Comparison of ENCODE assay signal across 29 mouse cellular contexts in the genomic region with DNA sequence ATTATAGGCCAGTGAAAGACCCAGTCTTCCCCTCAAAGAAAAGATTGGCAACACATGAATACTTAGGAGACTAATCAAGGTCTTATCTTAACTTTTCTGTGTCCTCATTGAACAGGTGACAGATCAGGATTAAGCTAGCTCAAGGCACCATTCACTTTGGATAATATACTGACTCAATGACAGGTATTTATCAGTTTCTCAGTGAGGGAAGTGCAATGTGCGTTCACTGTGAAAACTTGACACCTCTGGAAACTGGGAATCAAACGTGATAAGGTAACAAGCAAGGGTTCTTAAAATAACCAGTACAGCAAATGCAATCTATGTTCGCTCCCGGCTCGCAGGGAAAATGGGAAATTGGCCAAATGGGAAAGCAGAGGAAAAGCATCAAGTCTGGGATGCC. TPM values are rescaled to one million over a fixed set of nuclear protein-coding genes. Genes with fewer than 3 reads are reported as not detected.
DNase-seq lines count a peak whose midpoint lies in the region; ATAC-seq lines count a peak whose summit lies in the region.
"Had no signal": no experiment of that assay in that cellular context is flagged by ENCODE, and none has a peak within 500 bp of the region (broad histone marks: within the 10 kb centered on the region; RNA-seq: fewer than 3 reads in every experiment).

No protein-coding gene starts in this region.

- peak; percentile 70 for DNase-seq in heart, adult 11 months
- DNase-seq in heart, adult 8-10 months (ENCODE audit: low spot score), result no peak
- DNase-seq in heart, postnatal 14 days, result no peak
- no peak for DNase-seq in heart, embryonic 10.5 days (ENCODE audit: low spot score)
- DNase-seq: adrenal gland, adult 8-10 months; adrenal gland, postnatal 25 days; cerebellum, adult 11-12 months; cerebellum, adult 8-10 months; cerebellum, postnatal 10 days; cerebellum, postnatal 36 days; embryo, embryonic 11 days; gastrocnemius, postnatal 25 days; kidney, adult 2 months had no signal

- intact Hi-C loops in heart, postnatal 14 days (cut with DNase I), result no loop called here

- H3K4me2 ChIP-seq in heart, embryonic 12.5 days, result no peak overlapping the region
- no peak overlapping the region for H3K4me2 ChIP-seq in heart, embryonic 15.5 days
- H3K4me2 ChIP-seq: embryonic facial prominence, embryonic 13.5 days; forebrain, embryonic 12.5 days; forebrain, embryonic 15.5 days; hindbrain, embryonic 12.5 days; hindbrain, embryonic 15.5 days had no signal

- H3K9ac ChIP-seq in heart, embryonic 12.5 days, result no peak overlapping the region
- no peak overlapping the region for H3K9ac ChIP-seq in heart, embryonic 15.5 days
- H3K9ac ChIP-seq: embryonic facial prominence, embryonic 13.5 days; forebrain, embryonic 12.5 days; forebrain, embryonic 15.5 days; hindbrain, embryonic 12.5 days; hindbrain, embryonic 15.5 days had no signal

- no peaks in the 10 kb centered on the region for H3K36me3 ChIP-seq in heart, embryonic 12.5 days
- no peaks in the 10 kb centered on the region for H3K36me3 ChIP-seq in heart, embryonic 15.5 days
- no peaks in the 10 kb centered on the region for H3K36me3 ChIP-seq in heart, embryonic 10.5 days
- H3K36me3 ChIP-seq: embryonic facial prominence, embryonic 10.5 days; embryonic facial prominence, embryonic 13.5 days; forebrain, embryonic 12.5 days; forebrain, embryonic 15.5 days; hindbrain, embryonic 12.5 days; hindbrain, embryonic 15.5 days had no signal

- WGBS in heart, embryonic 12.5 days, result 5% methylated on average over 5 of the region's 5 CpGs
- 22% methylated on average over 5 of the region's 5 CpGs for WGBS in heart, embryonic 15.5 days
- WGBS in heart, embryonic 10.5 days, result 26% methylated on average over 5 of the region's 5 CpGs

- H3K4me1 ChIP-seq in heart, embryonic 12.5 days (replicated peaks), result peaks cover 11% of the 10 kb centered on the region
- peaks cover 23% of the 10 kb centered on the region for H3K4me1 ChIP-seq in heart, embryonic 15.5 days (replicated peaks)
- H3K4me1 ChIP-seq in heart, embryonic 10.5 days, result peaks cover 5% of the 10 kb centered on the region; the same call in 1 of the 2 replicates
- H3K4me1 ChIP-seq: embryonic facial prominence, embryonic 10.5 days; embryonic facial prominence, embryonic 13.5 days; forebrain, embryonic 15.5 days; hindbrain, embryonic 12.5 days; hindbrain, embryonic 15.5 days had no signal

- H3K9me3 ChIP-seq in heart, embryonic 12.5 days (replicated peaks), result no peaks in the 10 kb centered on the region
- H3K9me3 ChIP-seq in heart, embryonic 15.5 days (replicated peaks), result no peaks in the 10 kb centered on the region
- no peaks in the 10 kb centered on the region for H3K9me3 ChIP-seq in heart, embryonic 10.5 days
- H3K9me3 ChIP-seq: embryonic facial prominence, embryonic 10.5 days; embryonic facial prominence, embryonic 13.5 days; forebrain, embryonic 12.5 days; forebrain, embryonic 15.5 days; hindbrain, embryonic 12.5 days; hindbrain, embryonic 15.5 days had no signal

- ATAC-seq in heart, embryonic 12.5 days (ENCODE audit: insufficient number of reproducible peaks, low FRiP score), result 0 out of 2 replicates have a peak, but pooled peaks have one; percentile 36
- peak; percentile 55; the same call in 1 of the 2 replicates for ATAC-seq in heart, embryonic 15.5 days (replicated peaks; ENCODE audit: insufficient number of reproducible peaks, insufficient read depth, low FRiP score, low read depth)
- ATAC-seq: activated CD4-positive, CD25-positive, alpha-beta regulatory T cell, adult 4 months; forebrain, embryonic 15.5 days; intestine, postnatal 0 days had no signal

- H3K27ac ChIP-seq in heart, embryonic 12.5 days (ENCODE audit: poor library complexity, severe bottlenecking), result peak overlapping the region; percentile 41; the same call in 1 of the 2 replicates
- 0 out of 2 replicates have a peak overlapping the region, but pooled peaks have one; percentile 47 for H3K27ac ChIP-seq in heart, embryonic 15.5 days
- no peak overlapping the region for H3K27ac ChIP-seq in heart, embryonic 10.5 days
- H3K27ac ChIP-seq: embryonic facial prominence, embryonic 10.5 days; embryonic facial prominence, embryonic 13.5 days; forebrain, embryonic 12.5 days; forebrain, embryonic 15.5 days; hindbrain, embryonic 12.5 days; hindbrain, embryonic 15.5 days had no signal

- no peaks in the 10 kb centered on the region for H3K27me3 ChIP-seq in heart, embryonic 12.5 days (replicated peaks)
- no peaks in the 10 kb centered on the region for H3K27me3 ChIP-seq in heart, embryonic 15.5 days
- H3K27me3 ChIP-seq in heart, embryonic 10.5 days (ENCODE audit: insufficient read depth, poor library complexity, severe bottlenecking), result 0 out of 2 replicates have a peak, but pooled peaks cover 9% of the 10 kb centered on the region
- H3K27me3 ChIP-seq: embryonic facial prominence, embryonic 13.5 days; forebrain, embryonic 12.5 days; forebrain, embryonic 15.5 days; hindbrain, embryonic 12.5 days; hindbrain, embryonic 15.5 days had no signal

- H3K4me3 ChIP-seq in heart, embryonic 12.5 days, result no peak overlapping the region
- H3K4me3 ChIP-seq in heart, embryonic 15.5 days, result no peak overlapping the region
- no peak overlapping the region for H3K4me3 ChIP-seq in heart, embryonic 10.5 days
- H3K4me3 ChIP-seq: embryonic facial prominence, embryonic 10.5 days; embryonic facial prominence, embryonic 13.5 days; erythroblast, embryonic 14.5 days; forebrain, embryonic 12.5 days; forebrain, embryonic 15.5 days; hindbrain, embryonic 12.5 days; hindbrain, embryonic 15.5 days had no signal

RNA-seq across cellular contexts. Expression of a gene that starts 11.8 kb away (rescaled TPM):
- 1 to 10 TPM; 2.6 to 5.4 (median 4.0) TPM for total RNA-seq in heart, adult 8-10 months (2022)
- polyA plus RNA-seq in heart, embryonic 12.5 days (2016; fragmentation: Nextera tagmentation; extraction: Ambion mirVana), result not detected in 2 replicates
- total RNA-seq in heart, postnatal 14 days (2021), result 1 to 10 TPM; 2.0 to 3.1 TPM
- polyA plus RNA-seq in heart, embryonic 15.5 days (2015; fragmentation: Nextera tagmentation; extraction: Ambion mirVana), result not detected in 2 replicates
- polyA plus RNA-seq in heart, embryonic 10.5 days (2016; fragmentation: Nextera tagmentation; extraction: Ambion mirVana), result not detected in 2 replicates
- total RNA-seq: adrenal gland, adult 8-10 months; adrenal gland, postnatal 25 days; ES-E14; hematopoietic stem cell, adult 5-6 weeks had no signal
- polyA plus RNA-seq: activated CD4-positive, CD25-positive, alpha-beta regulatory T cell, adult 4 months; brain, embryonic 14.5 days; embryonic facial prominence, embryonic 10.5 days; embryonic facial prominence, embryonic 13.5 days; erythroblast, embryonic 14.5 days; forebrain, embryonic 12.5 days; forebrain, embryonic 15.5 days; hindbrain, embryonic 12.5 days; hindbrain, embryonic 15.5 days; intestine, embryonic 14.5 days; intestine, postnatal 0 days; kidney, embryonic 14.5 days had no signal
